Mouse (Mus musculus): Measurements from ENCODE around the gene Sync.

Gene Sync

GRCm38 (mm10) chr4:129357613-129358163 lies 70.3 kb downstream of the Sync start:
- no peak for DNase-seq (ENCODE audit: extremely low read depth, insufficient read length, low spot score)

Measured in 3134 (cell line).